Mouse (Mus musculus) activated CD4-positive, CD25-positive, alpha-beta regulatory T cell (primary cell): ENCODE results near the gene Pard6b. TPM values are rescaled to one million over a fixed set of nuclear protein-coding genes. Genes with fewer than 3 reads are reported as not detected.

Source experiments
- polyA plus RNA-seq, 2 experiments: library from polyadenylated mRNA; unstranded; fragments of 100-300 nt; shearing (Covaris generic); gene quantifications; one replicate each; pipeline ENCODE4 v1.2.1; 2017

The Pard6b gene
- polyA plus RNA-seq: 1 to 10 TPM; 4.3 to 4.9 TPM

GRCm38 (mm10) chr2:168080431-168081246 is at the start of gene Pard6b:
TSS of gene Pard6b (plus strand) at chr2:168081004.

Other genes with a start within 250 kb of the Pard6b start
- gene Ptpn1, start 148.9 kb upstream of the Pard6b start, polyA plus RNA-seq: 100 to 1,000 TPM; 186 to 212 TPM
- gene Ripor3, start 70.4 kb upstream of the Pard6b start, polyA plus RNA-seq: under 1 TPM in 1 of 2 experiments, not detected in 1; 0.21 TPM
- 10 to 100 TPM; 24.7 to 28.7 TPM for gene Adnp, start 126.1 kb downstream of the Pard6b start, polyA plus RNA-seq
- gene Gm20716, start 149.4 kb downstream of the Pard6b start, polyA plus RNA-seq: 1 to 10 TPM; 4.2 to 6.8 TPM
- 100 to 1,000 TPM; 105 to 144 TPM for gene Dpm1, start 149.6 kb downstream of the Pard6b start, polyA plus RNA-seq
- gene Mocs3, start 149.6 kb downstream of the Pard6b start, polyA plus RNA-seq: 10 to 100 TPM; 15.3 to 16.1 TPM
- under 1 TPM in 1 of 2 experiments, not detected in 1; 0.25 TPM for gene Kcng1, start 200.7 kb downstream of the Pard6b start, polyA plus RNA-seq